Mouse (Mus musculus): ENCODE measurements at regions not wholly inside any gene's neighbourhood (a gene's known extent, or its start where the extent isn't known, plus 50 kb on each side); places are given as distances from the start of the nearest gene placed in this dataset.
A peak's percentile ranks its signal among the peaks of the same experiment; 100 is the strongest.

DNA sequence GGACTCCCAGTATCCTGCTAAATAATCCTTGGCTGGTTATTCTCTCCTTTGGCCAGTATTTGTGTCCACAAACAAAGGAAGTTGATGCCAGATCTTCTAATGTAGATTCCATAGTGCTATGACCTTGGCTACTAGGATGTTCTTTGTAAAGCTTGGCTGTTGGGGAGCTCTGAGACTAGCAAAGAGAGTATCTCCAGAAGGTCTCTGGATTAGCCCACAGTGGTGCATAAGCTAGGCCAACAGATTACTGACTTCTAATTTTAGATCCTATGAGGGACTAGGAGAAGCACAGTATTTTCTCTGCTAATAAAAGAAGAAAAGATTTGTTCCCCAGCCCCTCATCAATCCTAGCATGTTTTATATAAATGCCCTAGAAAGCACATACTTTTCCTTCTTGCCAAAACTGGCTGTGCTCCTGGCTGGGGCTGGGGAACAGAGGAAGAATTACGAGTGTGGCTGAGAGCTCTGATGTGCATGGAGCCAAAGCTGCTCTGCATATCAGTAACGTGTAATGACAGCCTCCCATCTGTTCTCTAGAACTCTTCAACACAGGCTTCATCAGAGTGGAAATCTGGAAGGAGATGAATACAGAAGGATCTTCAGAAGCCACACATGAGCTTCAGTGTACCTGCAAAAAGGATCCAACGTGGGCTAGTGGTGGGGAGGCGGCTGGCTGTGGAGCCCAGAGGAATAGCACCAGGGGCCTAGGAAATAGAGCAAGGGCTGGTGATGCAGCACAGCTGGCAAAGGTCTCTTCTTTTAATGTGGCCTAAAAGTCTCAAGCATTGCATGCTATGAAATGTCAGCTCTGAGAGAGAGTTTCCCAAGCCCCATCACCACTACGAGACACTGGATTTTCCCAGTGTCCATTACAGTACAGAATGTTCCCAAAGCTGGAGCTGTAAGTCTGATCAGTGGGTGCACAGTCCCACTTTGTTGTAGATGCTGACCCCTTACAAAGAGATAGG, 283.0 kb upstream of the Plxna2 start:
- peak; percentile 54 for DNase-seq (ENCODE audit: low spot score)

DNA sequence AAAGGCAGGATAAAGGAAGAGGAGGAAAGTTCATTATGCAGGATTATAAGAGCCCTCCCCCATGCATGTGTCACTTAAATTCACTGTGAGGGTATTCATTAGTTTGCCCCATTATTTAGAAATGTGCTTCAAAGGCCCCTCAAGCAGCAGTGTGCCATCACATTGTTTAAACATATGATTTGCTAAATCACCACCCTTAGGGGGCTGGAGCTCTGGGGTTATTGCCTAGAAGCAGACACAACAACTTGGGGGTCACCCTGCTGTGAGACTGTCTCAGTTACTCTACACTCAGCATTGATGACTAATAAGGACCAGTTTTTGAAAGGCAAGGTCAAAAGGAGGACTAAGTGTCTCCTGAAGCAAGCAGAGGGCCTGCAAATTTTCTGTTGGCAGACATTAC, 285.4 kb upstream of the Plxna2 start:
- no peak for DNase-seq (ENCODE audit: low spot score)

DNA sequence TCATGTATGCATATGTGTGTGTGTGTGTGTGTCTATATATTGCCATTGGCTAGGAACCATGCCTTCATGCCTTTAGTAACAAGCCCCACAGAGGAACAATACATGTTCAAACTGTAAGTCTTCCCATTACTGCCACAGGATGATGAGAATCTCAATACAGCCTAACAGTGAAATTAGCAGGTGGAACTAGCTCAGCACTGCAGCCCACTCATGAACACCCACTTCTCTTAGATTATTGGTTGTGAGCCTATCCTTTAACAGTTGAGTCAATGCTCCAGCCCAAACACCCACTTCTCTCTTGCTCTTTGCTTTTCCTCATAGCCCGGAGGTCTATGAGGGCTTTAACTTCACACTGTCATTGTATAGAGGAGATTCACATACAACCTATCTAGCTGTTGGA, 287.5 kb upstream of the Plxna2 start:
- no peak for DNase-seq (ENCODE audit: low spot score)

- DNase-seq (ENCODE audit: low spot score): no peak
Observed at GRCm38 (mm10) chr1:194320320-194321036, 297.5 kb upstream of the Plxna2 start.

GRCm38 (mm10) chr1:194318351-194318750, 299.7 kb upstream of the Plxna2 start:
- no peak for DNase-seq (ENCODE audit: low spot score)

DNA sequence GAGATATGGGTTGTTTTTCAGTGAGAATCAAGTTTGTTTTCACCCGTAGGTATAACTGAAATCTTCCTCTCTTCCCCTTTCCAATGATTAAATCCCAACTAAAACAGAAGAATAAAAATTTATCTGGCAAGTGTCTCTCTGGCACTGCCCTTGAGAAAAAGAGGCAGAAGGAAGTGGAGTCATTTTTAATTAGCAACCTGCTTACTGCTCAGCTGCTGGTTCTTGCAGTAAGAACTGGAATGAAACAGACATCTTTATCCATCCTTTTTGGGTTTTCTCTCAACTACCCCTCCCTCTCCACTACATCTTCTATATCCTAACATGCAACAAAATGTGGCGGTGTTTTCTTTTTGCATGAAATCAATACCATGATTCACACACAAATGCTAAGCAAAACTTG, 302.4 kb upstream of the Plxna2 start:
- no peak for DNase-seq (ENCODE audit: low spot score)

- DNase-seq (ENCODE audit: low spot score): no peak
Observed at GRCm38 (mm10) chr1:194310373-194310772, 307.6 kb upstream of the Plxna2 start.

DNA sequence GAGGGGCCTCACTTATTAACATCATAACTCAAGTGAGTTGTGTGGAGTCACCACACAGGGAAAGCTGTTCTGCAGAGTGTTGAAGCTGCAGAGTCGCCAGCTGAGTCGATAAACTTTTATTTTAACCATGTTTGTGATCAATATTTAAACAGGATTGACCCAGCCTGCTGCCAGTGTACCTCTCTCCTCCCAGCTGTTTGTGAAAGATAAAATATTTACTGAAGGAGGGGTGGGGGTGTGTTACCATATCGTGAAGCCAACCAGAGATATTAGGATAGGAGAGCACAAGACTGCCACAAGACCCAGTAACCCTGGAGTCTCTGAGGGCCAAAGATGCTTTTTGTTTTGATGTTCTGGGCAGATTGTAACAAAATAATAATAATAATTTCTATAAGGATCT, 309.4 kb upstream of the Plxna2 start:
- no peak for DNase-seq (ENCODE audit: low spot score)

DNA sequence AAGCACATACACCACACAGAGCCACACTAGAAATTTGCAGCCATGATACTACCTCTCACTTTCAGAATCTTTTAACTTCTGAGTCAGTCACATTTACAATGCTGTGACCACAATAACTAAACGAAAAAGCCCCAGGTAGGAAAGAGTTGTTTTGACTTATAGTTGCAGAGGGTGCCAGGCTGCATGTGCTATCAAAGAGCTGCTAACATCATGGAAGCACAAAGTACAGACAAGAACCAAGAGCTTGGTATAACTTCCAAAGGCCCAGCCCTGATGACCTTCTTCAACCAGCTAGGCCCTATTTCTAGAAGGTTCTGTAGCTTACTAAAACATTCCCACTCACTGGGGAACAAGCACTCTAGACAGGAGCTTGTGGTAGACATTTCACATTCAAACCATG, 314.1 kb upstream of the Plxna2 start:
- DNase-seq (ENCODE audit: low spot score): no peak

GRCm38 (mm10) chr1:194302775-194303174, 315.2 kb upstream of the Plxna2 start:
- no peak for DNase-seq (ENCODE audit: low spot score)

- DNase-seq (ENCODE audit: low spot score): no peak
Observed at GRCm38 (mm10) chr1:194281941-194282340, 336.1 kb upstream of the Plxna2 start.

DNA sequence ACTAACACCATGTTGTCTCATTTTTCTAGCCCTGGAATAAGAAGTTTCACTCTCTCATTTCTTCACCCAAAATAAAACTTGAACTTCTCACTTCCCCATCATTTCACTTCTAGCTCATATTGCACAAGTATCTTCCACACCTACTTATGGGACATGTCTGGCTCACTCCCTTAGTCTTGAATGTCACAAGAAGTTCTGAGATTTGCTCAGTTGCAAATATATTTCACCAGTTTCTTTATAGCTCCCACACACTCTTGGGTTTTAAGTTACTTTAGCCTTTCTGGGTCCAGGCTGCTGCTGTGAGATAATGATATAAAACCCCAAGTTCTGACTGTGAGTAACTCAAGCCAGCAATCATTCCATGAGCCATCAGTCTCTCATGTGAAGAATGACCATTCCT, 350.0 kb upstream of the Plxna2 start:
- DNase-seq (ENCODE audit: low spot score): no peak

GRCm38 (mm10) chr1:194262374-194262773, 355.6 kb upstream of the Plxna2 start:
- DNase-seq (ENCODE audit: low spot score): no peak

DNA sequence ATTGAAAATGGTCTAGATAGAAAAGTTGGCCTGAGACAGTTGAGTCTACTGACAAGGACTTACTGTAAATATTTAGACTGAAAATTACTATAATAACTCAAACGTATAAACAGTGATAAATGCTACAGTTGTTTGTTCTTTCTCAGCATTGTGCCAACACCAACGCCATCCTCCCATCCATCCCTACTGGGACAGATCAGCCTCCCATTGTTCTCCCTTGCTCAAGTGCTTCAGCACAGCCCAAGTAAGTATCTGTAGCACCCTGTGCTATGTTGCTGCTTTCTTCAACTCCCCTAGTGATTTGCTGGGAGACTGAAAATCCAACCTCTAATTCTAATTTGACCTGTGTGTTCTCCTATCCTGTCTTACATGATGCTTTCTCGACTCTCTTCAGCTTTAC, 358.1 kb upstream of the Plxna2 start:
- DNase-seq (ENCODE audit: low spot score): no peak

GRCm38 (mm10) chr1:194244776-194245366, 373.1 kb upstream of the Plxna2 start:
- DNase-seq (ENCODE audit: low spot score): no peak

- DNase-seq (ENCODE audit: low spot score): no peak
Observed at GRCm38 (mm10) chr1:194241111-194241510, 376.9 kb upstream of the Plxna2 start.

DNA sequence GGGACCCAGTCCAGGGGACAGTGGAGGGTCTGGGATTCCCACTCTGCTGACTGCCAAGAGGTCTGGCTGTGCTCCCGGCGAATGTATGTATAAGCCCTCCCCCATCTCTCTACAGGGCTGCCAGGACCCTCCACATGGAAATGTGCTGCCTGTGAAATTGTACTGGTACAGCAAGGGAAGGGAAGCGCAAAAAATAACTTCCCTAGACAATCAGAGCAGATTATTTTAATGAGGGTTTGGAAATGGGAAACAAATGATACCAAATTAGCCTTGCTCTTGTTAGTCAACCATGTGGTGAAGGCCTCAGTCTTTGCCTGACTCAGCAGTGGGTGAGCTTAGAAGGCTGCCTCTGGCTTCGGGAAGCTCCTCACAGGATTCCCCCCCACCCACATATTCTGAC, 386.8 kb upstream of the Plxna2 start:
- DNase-seq (ENCODE audit: low spot score): no peak

- no peak for DNase-seq (ENCODE audit: low spot score)
Observed at GRCm38 (mm10) chr1:194226550-194227160, 391.4 kb upstream of the Plxna2 start.

GRCm38 (mm10) chr1:194225786-194226185, 392.2 kb upstream of the Plxna2 start:
- DNase-seq (ENCODE audit: low spot score): no peak

DNA sequence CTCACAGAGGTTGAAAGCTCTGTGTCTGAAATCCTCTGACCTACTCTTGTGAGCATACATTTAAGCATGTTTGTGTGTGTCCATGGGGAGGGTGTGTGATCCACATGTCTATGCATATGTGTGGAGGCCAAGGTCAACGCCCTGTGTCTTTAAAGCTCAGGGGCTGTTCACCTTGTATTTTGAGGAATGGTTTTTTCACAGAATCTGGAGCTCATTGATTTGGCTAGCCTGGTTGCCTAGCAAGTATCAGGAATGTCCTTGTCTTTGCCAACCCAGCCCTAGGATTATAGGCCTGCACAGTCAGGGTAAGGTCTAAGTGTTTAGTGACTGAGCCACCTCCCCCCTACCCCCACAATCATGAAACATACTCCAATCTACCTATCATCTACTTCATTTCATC, 394.0 kb upstream of the Plxna2 start:
- no peak for DNase-seq (ENCODE audit: low spot score)

DNA sequence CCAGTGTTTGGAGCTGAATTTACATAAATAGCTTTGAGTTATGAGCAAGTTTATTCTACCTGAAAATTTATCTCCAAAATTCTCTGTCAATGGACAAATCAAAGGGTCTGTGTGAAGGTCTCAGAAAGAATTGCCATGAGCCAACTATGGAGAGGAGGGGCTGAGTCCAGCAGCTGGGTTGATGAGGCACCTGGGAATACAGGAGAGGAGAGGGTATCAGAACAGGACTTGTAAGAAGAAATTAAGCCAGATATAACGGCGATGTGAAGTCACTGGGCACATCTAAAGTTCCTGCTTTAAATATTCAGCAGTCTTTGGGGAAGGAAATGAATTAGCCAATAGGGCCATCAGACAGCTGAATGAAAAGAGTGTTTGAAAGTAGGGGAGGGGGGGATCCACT, 394.4 kb upstream of the Plxna2 start:
- no peak for DNase-seq (ENCODE audit: low spot score)

DNA sequence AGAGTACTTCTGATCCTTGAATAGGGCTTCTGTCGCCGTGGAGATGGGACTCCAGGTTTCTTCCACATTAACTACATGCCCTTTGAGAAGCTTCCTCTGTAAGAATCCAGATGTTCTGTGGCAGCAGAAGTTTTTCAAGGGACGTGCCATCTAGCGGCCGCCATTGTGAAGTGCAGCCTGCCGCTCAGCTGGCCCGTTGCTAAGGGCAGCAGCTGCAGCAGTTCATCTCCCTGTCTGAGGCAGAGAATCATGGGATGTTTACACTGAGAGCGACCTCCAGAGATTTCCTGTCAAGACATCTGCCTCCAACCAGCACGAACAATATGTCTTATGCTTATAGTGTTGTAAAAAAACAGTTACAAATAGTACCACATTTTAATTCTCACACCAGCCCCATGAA, 395.0 kb upstream of the Plxna2 start:
- DNase-seq (ENCODE audit: low spot score): peak; percentile 63

All from lung, postnatal 25 days (tissue).